Mouse (Mus musculus) frontal cortex, postnatal 36 days (tissue): ENCODE measurements at regions not wholly inside any gene's neighbourhood (a gene's known extent, or its start where the extent isn't known, plus 50 kb on each side); places are given as distances from the start of the nearest gene placed in this dataset.
"Not testable (repeated sequence)": the region's sequence is repeated elsewhere in the genome, so short reads cannot be mapped to it uniquely, and the experiment has no call there.

ENCODE experiments used
- DNase-seq, 2 experiments: peaks; one replicate each; pipeline ENCODE4 v3.0.0; 2022; ENCODE audit warnings: low spot score in 2 of 2

- DNase-seq, result no peak
These were observed 776.2 kb downstream of the Diaph2 start for GRCm38 (mm10) chrX:130525770-130526169.

DNA sequence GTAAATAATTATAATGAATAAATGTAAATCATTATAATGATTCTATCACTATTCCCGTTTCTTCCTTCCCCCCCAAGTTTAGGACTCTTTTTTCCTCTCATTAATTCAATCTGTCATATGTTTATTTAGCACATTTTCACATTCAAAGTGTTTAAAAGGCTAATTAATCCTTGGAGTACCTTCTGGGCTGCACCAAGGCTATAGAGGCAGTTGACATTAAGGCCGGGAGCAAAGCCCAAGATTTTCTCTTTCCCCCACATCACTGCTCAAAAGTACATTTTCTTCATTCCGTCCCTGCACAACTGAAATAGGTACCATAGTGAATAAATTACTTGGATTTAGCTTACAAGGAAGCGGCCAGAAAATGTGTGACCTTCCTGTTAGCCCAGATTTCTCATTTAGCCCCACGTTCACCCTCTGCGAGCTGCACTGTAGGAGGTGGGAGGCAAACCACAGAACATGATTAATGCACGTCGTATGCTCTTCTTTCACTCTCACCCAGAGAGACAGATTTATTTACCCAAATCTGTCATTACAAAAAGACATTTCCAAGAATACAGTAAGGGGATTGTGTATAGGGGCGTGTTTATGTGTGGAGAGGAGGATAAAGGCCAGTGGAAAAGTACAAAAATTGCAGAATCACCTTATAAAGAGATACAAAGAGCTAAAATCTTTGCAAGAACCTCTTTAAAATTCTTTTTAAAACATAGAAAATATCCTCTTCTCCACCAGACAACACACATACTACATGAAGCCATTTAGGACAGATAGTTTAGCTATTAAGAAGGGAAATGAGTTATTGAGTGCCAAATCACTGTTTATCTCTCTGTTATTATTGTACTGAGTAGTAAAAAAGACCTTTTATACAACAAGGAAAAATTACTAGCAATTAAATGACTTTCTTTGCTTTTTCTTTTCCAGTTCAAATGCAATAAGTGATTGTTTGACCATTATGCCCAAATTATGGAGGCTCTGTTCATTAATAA lies 783.9 kb downstream of the Diaph2 start:
- DNase-seq, result no peak

DNA sequence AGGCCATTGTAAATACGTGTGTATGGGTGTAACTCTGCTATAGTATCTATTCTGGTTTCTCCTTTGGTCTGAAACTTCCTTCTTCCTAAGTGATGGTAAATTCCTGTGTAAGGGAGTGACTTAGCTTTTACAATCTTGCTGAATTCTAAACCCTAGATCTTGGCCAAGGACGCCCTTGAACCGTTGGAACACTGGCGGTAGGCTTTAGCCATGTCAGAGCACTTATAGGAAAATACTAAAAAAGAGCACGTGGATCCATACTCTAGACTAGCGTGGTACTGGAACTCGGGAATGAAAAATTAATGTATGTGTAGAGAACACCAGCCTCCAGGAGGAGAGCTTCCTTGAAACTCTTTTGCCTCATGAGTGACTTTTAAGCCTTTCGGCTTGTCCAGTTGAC lies 789.2 kb downstream of the Diaph2 start:
- DNase-seq, result not testable (repeated sequence)

- DNase-seq, result no peak
These were observed 798.5 kb downstream of the Diaph2 start for GRCm38 (mm10) chrX:130548001-130548400.

DNA sequence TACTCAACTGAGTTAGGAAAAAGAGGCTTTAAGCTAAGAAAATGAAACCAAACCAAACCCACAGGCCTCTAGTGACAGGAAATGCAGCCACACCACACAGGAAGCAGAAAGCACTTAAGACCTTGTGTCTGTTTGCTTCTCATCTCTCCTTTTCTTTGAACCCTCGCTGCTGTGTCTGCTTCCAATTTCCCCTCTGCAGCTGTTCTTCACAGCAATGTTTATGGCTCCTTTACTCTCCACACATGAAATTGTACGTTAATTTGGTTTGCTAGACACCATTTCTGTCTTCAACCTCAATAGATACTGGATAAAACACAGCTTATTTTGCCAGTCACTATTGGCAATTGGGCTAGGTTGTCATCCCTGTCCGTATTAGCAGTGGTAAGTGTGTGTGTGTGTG lies 799.7 kb downstream of the Diaph2 start:
- DNase-seq, result no peak

DNA sequence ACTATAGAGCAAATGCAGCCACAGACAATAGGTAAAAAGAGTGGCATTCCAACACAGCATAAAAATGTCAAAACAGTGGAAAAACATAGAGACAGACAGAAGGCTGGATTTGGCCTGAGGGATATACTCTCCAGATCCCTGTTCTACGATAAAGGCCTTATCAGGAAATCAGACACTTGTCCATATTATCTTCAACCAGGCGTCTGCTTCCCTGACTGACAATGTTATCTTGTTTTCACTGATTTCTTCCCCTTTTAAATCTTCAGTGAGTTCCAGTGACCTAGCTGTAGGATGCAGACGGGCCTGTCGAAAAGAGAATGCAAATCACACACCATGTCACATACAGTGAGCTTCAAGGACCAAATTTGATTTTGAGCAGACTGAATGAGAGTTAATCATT lies 800.4 kb downstream of the Diaph2 start:
- no peak for DNase-seq

DNA sequence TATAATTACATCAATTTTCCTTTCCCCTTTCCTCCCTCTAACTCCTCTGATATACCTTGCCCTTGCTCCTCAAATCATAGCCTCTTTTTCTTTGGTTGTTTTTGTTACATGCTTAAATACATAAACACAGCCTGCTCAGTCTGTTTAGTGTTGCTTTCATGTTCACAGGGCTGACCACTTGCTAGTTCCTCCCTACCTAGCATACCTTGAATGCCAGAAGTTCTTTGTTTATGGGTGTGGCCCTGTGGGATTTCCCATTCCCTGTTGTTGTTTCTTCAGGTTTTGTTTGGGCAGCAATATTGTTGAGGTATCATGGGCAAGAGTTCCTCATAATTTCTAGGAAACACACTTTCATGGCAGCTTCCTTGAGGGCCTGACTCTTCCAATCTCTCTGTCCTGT lies 807.7 kb downstream of the Diaph2 start:
- no peak for DNase-seq

DNA sequence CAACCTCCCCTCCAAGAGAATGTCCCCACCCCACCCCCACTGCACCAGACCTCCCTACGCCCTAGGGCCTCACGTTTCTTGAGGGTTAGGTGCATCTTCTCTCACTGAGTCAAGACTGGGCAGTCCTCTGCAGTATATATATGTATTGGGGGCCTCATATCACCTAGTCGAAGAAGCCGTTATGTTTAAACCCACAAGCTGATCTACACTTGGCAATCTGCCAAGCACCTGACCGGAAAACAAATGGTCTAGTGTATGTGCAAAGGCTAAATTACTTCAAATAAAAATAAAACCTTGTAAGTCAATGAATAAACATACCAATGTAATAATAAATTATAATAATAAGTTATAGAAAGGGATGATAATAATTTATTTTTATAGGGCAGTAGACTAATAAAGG lies 828.2 kb downstream of the Diaph2 start:
- no peak for DNase-seq

- DNase-seq, result no peak
These were observed 847.1 kb downstream of the Diaph2 start for GRCm38 (mm10) chrX:130596631-130597030.

DNA sequence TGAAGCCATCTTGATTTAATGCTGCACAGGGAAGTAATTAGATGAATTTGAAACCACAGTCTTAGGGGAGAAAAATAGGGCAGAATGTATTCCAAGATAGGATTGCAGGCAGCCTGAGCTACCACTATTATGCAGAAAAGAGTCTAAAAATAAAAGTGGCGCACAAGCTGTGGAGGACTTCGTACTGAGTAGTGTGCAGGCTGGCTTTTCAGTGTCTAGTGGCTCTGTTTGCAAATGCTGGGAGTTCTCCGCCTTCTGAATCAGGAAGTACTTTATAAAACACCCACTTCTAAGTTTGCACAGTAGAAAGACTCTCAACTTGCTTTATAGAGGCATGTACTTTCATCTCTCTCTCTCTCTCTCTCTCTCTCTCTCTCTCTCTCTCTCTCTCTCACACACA lies 852.4 kb downstream of the Diaph2 start:
- peak; percentile 1 to 37 for DNase-seq

DNA sequence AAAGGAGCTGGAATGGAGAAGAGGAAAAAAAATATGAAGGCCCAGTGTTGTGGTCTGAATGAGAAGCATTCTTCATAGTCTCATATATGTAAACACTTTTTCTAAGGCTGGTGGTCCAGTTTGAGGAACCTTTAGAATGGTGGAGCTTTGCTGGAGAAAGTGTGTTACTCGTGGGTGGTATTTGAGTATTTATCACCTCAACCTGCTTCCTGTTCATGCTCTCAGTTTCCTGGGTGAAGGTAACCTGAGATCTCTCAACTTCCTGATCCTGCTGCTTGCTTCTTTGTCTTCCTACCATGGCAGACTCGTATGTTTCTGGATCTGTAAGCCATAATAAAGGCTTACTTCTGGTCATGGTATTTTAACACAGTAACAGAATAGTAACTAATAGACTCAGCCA lies 889.0 kb downstream of the Diaph2 start:
- no peak for DNase-seq

GRCm38 (mm10) chrX:130655815-130656214 lies 906.3 kb downstream of the Diaph2 start:
- DNase-seq, result no peak

DNA sequence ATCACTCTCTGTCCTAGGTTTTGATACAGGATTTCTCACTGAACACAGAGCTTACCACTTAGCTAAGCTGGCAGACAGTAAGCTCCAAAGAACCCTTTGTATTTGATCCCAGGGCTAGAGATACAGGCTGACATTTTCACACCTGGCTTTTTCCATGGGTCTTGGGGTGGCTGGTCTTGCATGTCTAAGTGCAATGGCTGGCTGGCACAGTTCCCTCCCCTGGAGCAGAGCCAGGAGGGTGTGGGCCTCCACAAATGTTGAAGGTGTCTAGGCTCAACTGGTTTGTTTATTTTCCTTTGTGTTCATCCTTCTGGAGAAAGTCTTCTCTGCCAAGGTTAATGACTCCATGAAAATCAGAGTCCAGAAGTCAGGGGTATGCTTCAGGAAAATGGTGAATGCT lies 934.8 kb downstream of the Diaph2 start:
- DNase-seq, result no peak

DNA sequence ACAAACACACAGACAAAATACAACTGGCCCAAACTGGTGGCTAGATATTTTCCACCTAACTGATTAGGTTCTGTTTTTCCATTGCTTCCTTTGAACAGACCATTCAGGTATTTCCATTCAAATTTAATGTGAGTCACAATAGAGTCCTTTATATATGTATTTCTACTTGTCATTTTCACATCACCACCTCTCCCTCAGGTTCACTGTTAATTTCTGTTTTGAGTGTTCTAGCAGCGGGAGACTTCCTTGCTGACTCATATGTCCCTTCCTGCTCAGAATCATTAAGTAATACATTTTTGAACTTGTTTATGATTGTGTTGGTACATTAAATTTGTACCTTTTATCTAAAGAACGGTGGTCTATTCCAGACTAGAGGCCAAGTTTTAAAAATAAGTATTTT lies 959.4 kb downstream of the Diaph2 start:
- no peak for DNase-seq

GRCm38 (mm10) chrX:130744132-130744531 lies 994.6 kb downstream of the Diaph2 start:
- DNase-seq, result not testable (repeated sequence)
